Mouse (Mus musculus): ENCODE measurements at regions not wholly inside any gene's neighbourhood (a gene's known extent, or its start where the extent isn't known, plus 50 kb on each side); places are given as distances from the start of the nearest gene placed in this dataset.

GRCm38 (mm10) chr2:174017042-174017441 is 59.1 kb upstream of the Stx16 start:
- Histone ChIP-seq H3K27ac (replicated peaks; ENCODE audit: insufficient read depth, low read depth, low read length) (no peak overlapping the region), H3K36me3 (ENCODE audit: control insufficient read depth, insufficient read depth, low read length) (no peaks in the 10 kb centered on the region), H3K4me3 (ENCODE audit: insufficient read depth, low read depth, low read length) (no peak overlapping the region), H3K79me2 (ENCODE audit: control insufficient read depth, insufficient read depth, low read length) (no peaks in the 10 kb centered on the region), H3K4me1 (ENCODE audit: control insufficient read depth, insufficient read depth, low read length) (no peaks in the 10 kb centered on the region), H3K9ac (ENCODE audit: low read depth, low read length) (no peak overlapping the region), H3K27me3 (ENCODE audit: control insufficient read depth, insufficient read depth, low read length) (no peaks in the 10 kb centered on the region)
- 79% methylated on average over 6 of the region's 6 CpGs for WGBS
- DNase-seq (ENCODE audit: extremely low read depth, low read depth, low spot score) = no peak
- TF ChIP-seq POLR2A (IDR thresholded peaks at IDR 0.05; ENCODE audit: extremely low read depth, insufficient read depth, low read length) (no peak), CTCF (IDR thresholded peaks at IDR 0.05; ENCODE audit: low read depth, low read length) (no peak)

GRCm38 (mm10) chr2:174017596-174017995 is 58.5 kb upstream of the Stx16 start:
- Histone ChIP-seq H3K4me1 (ENCODE audit: control insufficient read depth, insufficient read depth, low read length) (no peaks in the 10 kb centered on the region), H3K36me3 (ENCODE audit: control insufficient read depth, insufficient read depth, low read length) (no peaks in the 10 kb centered on the region), H3K9ac (ENCODE audit: low read depth, low read length) (no peak overlapping the region), H3K27me3 (ENCODE audit: control insufficient read depth, insufficient read depth, low read length) (no peaks in the 10 kb centered on the region), H3K27ac (replicated peaks; ENCODE audit: insufficient read depth, low read depth, low read length) (no peak overlapping the region), H3K79me2 (ENCODE audit: control insufficient read depth, insufficient read depth, low read length) (no peaks in the 10 kb centered on the region), H3K4me3 (ENCODE audit: insufficient read depth, low read depth, low read length) (no peak overlapping the region)
- DNase-seq (ENCODE audit: extremely low read depth, low read depth, low spot score) = no peak
- no peak for TF ChIP-seq POLR2A (IDR thresholded peaks at IDR 0.05; ENCODE audit: extremely low read depth, insufficient read depth, low read length)
- TF ChIP-seq CTCF (IDR thresholded peaks at IDR 0.05; ENCODE audit: low read depth, low read length) = no peak
- WGBS = 58% methylated on average over 3 of the region's 3 CpGs

GRCm38 (mm10) chr2:174018002-174018401 is 58.1 kb upstream of the Stx16 start:
- 70% methylated on average over 7 of the region's 7 CpGs for WGBS
- Histone ChIP-seq H3K27ac (replicated peaks; ENCODE audit: insufficient read depth, low read depth, low read length) (no peak overlapping the region), H3K79me2 (ENCODE audit: control insufficient read depth, insufficient read depth, low read length) (no peaks in the 10 kb centered on the region), H3K4me3 (ENCODE audit: insufficient read depth, low read depth, low read length) (no peak overlapping the region), H3K36me3 (ENCODE audit: control insufficient read depth, insufficient read depth, low read length) (no peaks in the 10 kb centered on the region), H3K9ac (ENCODE audit: low read depth, low read length) (no peak overlapping the region), H3K4me1 (ENCODE audit: control insufficient read depth, insufficient read depth, low read length) (no peaks in the 10 kb centered on the region), H3K27me3 (ENCODE audit: control insufficient read depth, insufficient read depth, low read length) (no peaks in the 10 kb centered on the region)
- TF ChIP-seq CTCF (IDR thresholded peaks at IDR 0.05; ENCODE audit: low read depth, low read length) = no peak
- TF ChIP-seq POLR2A (IDR thresholded peaks at IDR 0.05; ENCODE audit: extremely low read depth, insufficient read depth, low read length) = no peak
- peak; percentile 20 for DNase-seq (ENCODE audit: extremely low read depth, low read depth, low spot score)

GRCm38 (mm10) chr2:174018986-174019385 is 57.1 kb upstream of the Stx16 start:
- DNase-seq (ENCODE audit: extremely low read depth, low read depth, low spot score) = peak; percentile 71

GRCm38 (mm10) chr2:174019970-174020369 is 56.1 kb upstream of the Stx16 start:
- Histone ChIP-seq H3K36me3 (ENCODE audit: control insufficient read depth, insufficient read depth, low read length) (no peaks in the 10 kb centered on the region), H3K9ac (ENCODE audit: low read depth, low read length) (no peak overlapping the region), H3K4me1 (ENCODE audit: control insufficient read depth, insufficient read depth, low read length) (no peaks in the 10 kb centered on the region), H3K27ac (replicated peaks; ENCODE audit: insufficient read depth, low read depth, low read length) (no peak overlapping the region), H3K27me3 (ENCODE audit: control insufficient read depth, insufficient read depth, low read length) (no peaks in the 10 kb centered on the region), H3K79me2 (ENCODE audit: control insufficient read depth, insufficient read depth, low read length) (no peaks in the 10 kb centered on the region), H3K4me3 (ENCODE audit: insufficient read depth, low read depth, low read length) (no peak overlapping the region)
- DNase-seq (ENCODE audit: extremely low read depth, low read depth, low spot score) = no peak
- WGBS = 93% methylated on average over 4 of the region's 4 CpGs
- no peak for TF ChIP-seq POLR2A (IDR thresholded peaks at IDR 0.05; ENCODE audit: extremely low read depth, insufficient read depth, low read length)
- no peak for TF ChIP-seq CTCF (IDR thresholded peaks at IDR 0.05; ENCODE audit: low read depth, low read length)

More at GRCm38 (mm10) chr2:174018986-174019385, 57.1 kb upstream of the Stx16 start:
- H3K4me1 ChIP-seq (ENCODE audit: control insufficient read depth, insufficient read depth, low read length) = no peaks in the 10 kb centered on the region
- H3K79me2 ChIP-seq (ENCODE audit: control insufficient read depth, insufficient read depth, low read length) = no peaks in the 10 kb centered on the region
- H3K4me3 ChIP-seq (ENCODE audit: insufficient read depth, low read depth, low read length) = no peak overlapping the region
- H3K9ac ChIP-seq (ENCODE audit: low read depth, low read length) = no peak overlapping the region
- no peak overlapping the region for H3K27ac ChIP-seq (replicated peaks; ENCODE audit: insufficient read depth, low read depth, low read length)
- no peaks in the 10 kb centered on the region for H3K36me3 ChIP-seq (ENCODE audit: control insufficient read depth, insufficient read depth, low read length)
- H3K27me3 ChIP-seq (ENCODE audit: control insufficient read depth, insufficient read depth, low read length) = no peaks in the 10 kb centered on the region
- no peak for TF ChIP-seq CTCF (IDR thresholded peaks at IDR 0.05; ENCODE audit: low read depth, low read length)
- no peak for TF ChIP-seq POLR2A (IDR thresholded peaks at IDR 0.05; ENCODE audit: extremely low read depth, insufficient read depth, low read length)
- 75% methylated on average over 4 of the region's 4 CpGs for WGBS

GRCm38 (mm10) chr2:174020447-174020846 is 55.7 kb upstream of the Stx16 start:
- Histone ChIP-seq H3K4me3 (ENCODE audit: insufficient read depth, low read depth, low read length) (no peak overlapping the region), H3K27me3 (ENCODE audit: control insufficient read depth, insufficient read depth, low read length) (no peaks in the 10 kb centered on the region), H3K9ac (ENCODE audit: low read depth, low read length) (no peak overlapping the region), H3K4me1 (ENCODE audit: control insufficient read depth, insufficient read depth, low read length) (no peaks in the 10 kb centered on the region), H3K27ac (replicated peaks; ENCODE audit: insufficient read depth, low read depth, low read length) (no peak overlapping the region), H3K79me2 (ENCODE audit: control insufficient read depth, insufficient read depth, low read length) (no peaks in the 10 kb centered on the region), H3K36me3 (ENCODE audit: control insufficient read depth, insufficient read depth, low read length) (no peaks in the 10 kb centered on the region)
- TF ChIP-seq POLR2A (IDR thresholded peaks at IDR 0.05; ENCODE audit: extremely low read depth, insufficient read depth, low read length) (no peak), CTCF (IDR thresholded peaks at IDR 0.05; ENCODE audit: low read depth, low read length) (no peak)
- WGBS = 85% methylated on average over 7 of the region's 7 CpGs
- DNase-seq (ENCODE audit: extremely low read depth, low read depth, low spot score) = no peak
